Mouse (Mus musculus) lung, adult 18-20 months (tissue): ENCODE measurements around the gene Dqx1.

ENCODE experiments used
- DNase-seq, 2 experiments: peaks; one replicate each; pipeline ENCODE4 v3.0.0; 2022; ENCODE audit warnings: mixed read lengths in 2 of 2

Dqx1 gene

GRCm38 (mm10) chr6:83070311-83071219 lies 12.9 kb downstream of the Dqx1 start:
- DNase-seq: no peak

GRCm38 (mm10) chr6:83071220-83071619 lies 13.6 kb downstream of the Dqx1 start:
- no peak for DNase-seq

GRCm38 (mm10) chr6:83074979-83075378 lies 17.3 kb downstream of the Dqx1 start:
- no peak for DNase-seq

GRCm38 (mm10) chr6:83077630-83078323 lies 20.1 kb downstream of the Dqx1 start, which contains the start of gene Pcgf1:
Gene Pcgf1, plus strand, starts transcription at chr6:83077869.
- peak in 1 of 2 experiments; percentile 39 for DNase-seq

- peak; percentile 99 for DNase-seq
These were observed 20.7 kb downstream of the Dqx1 start for GRCm38 (mm10) chr6:83078324-83078858.

- DNase-seq: no peak
These were observed 22.6 kb downstream of the Dqx1 start for GRCm38 (mm10) chr6:83080210-83080609.

- no peak for DNase-seq
These were observed 25.9 kb downstream of the Dqx1 start for GRCm38 (mm10) chr6:83083497-83083896.

- DNase-seq: no peak
These were observed 26.8 kb downstream of the Dqx1 start for GRCm38 (mm10) chr6:83084477-83084876.

GRCm38 (mm10) chr6:83086121-83087035 lies 28.7 kb downstream of the Dqx1 start, which contains the start of gene Lbx2:
Gene Lbx2, plus strand, starts transcription at chr6:83086367.
- DNase-seq: no peak

- no peak for DNase-seq
These were observed 29.7 kb downstream of the Dqx1 start for GRCm38 (mm10) chr6:83087205-83087925.

- DNase-seq: no peak
These were observed 30.2 kb downstream of the Dqx1 start for GRCm38 (mm10) chr6:83087926-83088260.

- DNase-seq: no peak
These were observed 34.9 kb downstream of the Dqx1 start for GRCm38 (mm10) chr6:83092416-83093127.

GRCm38 (mm10) chr6:83095968-83096367 lies 38.3 kb downstream of the Dqx1 start:
- no peak for DNase-seq

- DNase-seq: no peak
These were observed 40.8 kb downstream of the Dqx1 start for GRCm38 (mm10) chr6:83098411-83098810.

GRCm38 (mm10) chr6:83101316-83101687 lies 43.7 kb downstream of the Dqx1 start, which contains the start of the genes Ccdc142 and Gm42688:
Gene Ccdc142, plus strand, starts transcription at chr6:83101601.
Gene Gm42688, plus strand, starts transcription at chr6:83101617.
- peak; percentile 94 to 95 for DNase-seq

- peak; percentile 60 to 61 for DNase-seq
These were observed 44.3 kb downstream of the Dqx1 start for GRCm38 (mm10) chr6:83101688-83102556.

- no peak for DNase-seq
These were observed 45.5 kb downstream of the Dqx1 start for GRCm38 (mm10) chr6:83103130-83103650.

GRCm38 (mm10) chr6:83104158-83104557 lies 46.5 kb downstream of the Dqx1 start:
- no peak for DNase-seq

- peak; percentile 71 to 79 for DNase-seq
These were observed 50.1 kb downstream of the Dqx1 start for GRCm38 (mm10) chr6:83107566-83108400.
